27 mouse cellular contexts compared by ENCODE assay signal in the genomic region with DNA sequence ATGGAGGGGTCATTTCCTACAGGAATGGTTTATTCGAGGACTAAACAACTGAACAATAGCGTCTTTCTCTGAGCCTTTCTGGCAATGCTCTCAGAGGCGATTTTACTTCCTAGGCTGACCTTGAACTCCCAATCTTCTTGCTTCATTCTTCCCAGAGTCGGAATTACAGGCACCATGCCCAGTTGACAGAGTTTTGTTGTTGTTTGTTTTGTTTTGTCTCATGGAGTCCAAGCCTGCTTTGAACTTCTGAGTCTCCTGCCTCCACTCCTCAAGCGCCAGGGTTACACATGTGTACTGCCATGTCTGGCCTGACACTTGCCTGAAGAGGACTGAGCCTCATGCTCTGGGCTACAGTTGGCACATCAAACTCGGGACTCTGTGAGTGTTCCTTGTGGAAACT. TPM values are rescaled to one million over a fixed set of nuclear protein-coding genes. Genes with fewer than 3 reads are reported as not detected.
"Had no signal": no experiment of that assay in that cellular context is flagged by ENCODE, and none has a peak within 500 bp of the region (broad histone marks: within the 10 kb centered on the region; RNA-seq: fewer than 3 reads in every experiment).

No protein-coding gene starts in this region.

- H3K4me2 ChIP-seq: heart, embryonic 11.5 days; heart, embryonic 13.5 days; heart, embryonic 15.5 days; hindbrain, embryonic 13.5 days; hindbrain, embryonic 15.5 days; kidney, embryonic 15.5 days; limb, embryonic 13.5 days; limb, embryonic 15.5 days; liver, embryonic 12.5 days had no signal

- ATAC-seq: hindbrain, postnatal 0 days; intestine, embryonic 16.5 days; liver, embryonic 12.5 days had no signal

- H3K9me3 ChIP-seq: heart, embryonic 13.5 days; heart, embryonic 15.5 days; hindbrain, embryonic 13.5 days; hindbrain, embryonic 15.5 days; kidney, embryonic 15.5 days; limb, embryonic 13.5 days; limb, embryonic 15.5 days; liver, embryonic 12.5 days had no signal

- H3K4me3 ChIP-seq: heart, adult 2 months; heart, embryonic 13.5 days; heart, embryonic 15.5 days; hindbrain, embryonic 13.5 days; hindbrain, embryonic 15.5 days; kidney, embryonic 15.5 days; limb, embryonic 13.5 days; limb, embryonic 15.5 days; liver, embryonic 12.5 days had no signal

- H3K27ac ChIP-seq: heart, adult 2 months; heart, embryonic 13.5 days; heart, embryonic 15.5 days; hindbrain, embryonic 13.5 days; hindbrain, embryonic 15.5 days; hindbrain, postnatal 0 days; kidney, embryonic 15.5 days; kidney, postnatal 0 days; limb, embryonic 13.5 days; limb, embryonic 15.5 days; liver, embryonic 12.5 days had no signal

- H3K9ac ChIP-seq: heart, embryonic 13.5 days; heart, embryonic 15.5 days; hindbrain, embryonic 13.5 days; hindbrain, embryonic 15.5 days; kidney, embryonic 15.5 days; limb, embryonic 13.5 days; limb, embryonic 15.5 days; liver, embryonic 12.5 days had no signal

- H3K36me3 ChIP-seq: heart, embryonic 13.5 days; heart, embryonic 15.5 days; hindbrain, embryonic 13.5 days; hindbrain, embryonic 15.5 days; kidney, embryonic 15.5 days; limb, embryonic 13.5 days; limb, embryonic 15.5 days; liver, embryonic 12.5 days had no signal

- DNase-seq: gastrocnemius, postnatal 14 days; gastrocnemius, postnatal 36 days; heart, adult 11 months; heart, adult 2 months; heart, postnatal 14 days; heart, postnatal 36 days; kidney, adult 11 months; kidney, adult 2 months; kidney, adult 9 months; kidney, postnatal 14 days; kidney, postnatal 36 days; layer of hippocampus, adult 9-11 months; layer of hippocampus, postnatal 36 days; left cerebral cortex, postnatal 4 days had no signal

- H3K27me3 ChIP-seq: hindbrain, embryonic 15.5 days; limb, embryonic 15.5 days had no signal

RNA-seq across cellular contexts. Expression of a gene that starts 5.2 kb away (rescaled TPM):
- polyA plus RNA-seq: liver, adult 2 months had no signal
